Mouse (Mus musculus): ENCODE data around the gene Icosl.
"Not testable (repeated sequence)": the region's sequence is repeated elsewhere in the genome, so short reads cannot be mapped to it uniquely, and the experiment has no call there.

Icosl gene

GRCm38 (mm10) chr10:78115153-78115552, 46.1 kb downstream of the Icosl start:
- DNase-seq (ENCODE audit: low spot score in 2 of 2), result no peak

- no peak for DNase-seq (ENCODE audit: low spot score in 2 of 2)
These were observed 50.3 kb downstream of the Icosl start for GRCm38 (mm10) chr10:78119422-78119821.

DNA sequence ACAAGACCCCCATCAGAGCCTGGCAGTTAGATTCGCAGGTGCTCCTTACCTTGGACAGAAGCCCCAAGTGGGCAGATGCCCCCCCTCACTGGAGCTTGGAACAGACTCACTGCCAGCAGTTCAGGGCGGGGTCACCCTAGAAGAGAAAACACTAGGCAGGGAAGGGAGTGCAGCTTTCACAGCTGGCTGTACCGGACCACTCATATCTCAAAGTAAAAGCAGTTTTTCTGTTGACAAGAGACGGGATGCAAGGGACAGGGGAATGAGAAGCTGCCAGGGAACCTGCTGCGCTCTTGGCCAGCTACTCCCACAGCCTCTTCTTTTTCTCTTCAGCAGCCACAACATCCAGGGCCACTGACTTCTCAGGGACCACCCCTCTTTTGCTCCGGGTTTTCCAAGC, 55.0 kb downstream of the Icosl start:
- DNase-seq (ENCODE audit: low spot score in 2 of 2), result not testable (repeated sequence)

DNA sequence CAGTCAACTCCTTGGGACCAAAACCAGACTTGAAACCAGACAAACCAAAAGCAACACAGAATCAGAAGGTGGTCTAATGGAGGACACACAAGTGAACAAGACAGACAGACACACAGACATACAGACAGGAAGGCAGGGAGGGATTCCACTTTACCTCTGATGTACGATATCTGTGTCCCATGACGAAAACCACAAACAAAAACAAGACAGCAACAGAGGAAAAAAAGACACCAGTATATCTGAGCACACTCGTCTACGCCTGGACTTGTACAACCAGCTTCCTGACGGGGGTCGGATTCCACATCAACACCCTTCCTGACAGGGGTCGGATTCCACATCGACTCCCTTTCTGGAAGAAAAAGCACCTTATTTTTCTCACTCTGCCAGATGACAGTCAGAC, 56.0 kb downstream of the Icosl start:
- DNase-seq (ENCODE audit: low spot score in 2 of 2), result not testable (repeated sequence)

- no peak for DNase-seq (ENCODE audit: low spot score in 2 of 2)
These were observed 57.2 kb downstream of the Icosl start for GRCm38 (mm10) chr10:78126311-78126710.

DNA sequence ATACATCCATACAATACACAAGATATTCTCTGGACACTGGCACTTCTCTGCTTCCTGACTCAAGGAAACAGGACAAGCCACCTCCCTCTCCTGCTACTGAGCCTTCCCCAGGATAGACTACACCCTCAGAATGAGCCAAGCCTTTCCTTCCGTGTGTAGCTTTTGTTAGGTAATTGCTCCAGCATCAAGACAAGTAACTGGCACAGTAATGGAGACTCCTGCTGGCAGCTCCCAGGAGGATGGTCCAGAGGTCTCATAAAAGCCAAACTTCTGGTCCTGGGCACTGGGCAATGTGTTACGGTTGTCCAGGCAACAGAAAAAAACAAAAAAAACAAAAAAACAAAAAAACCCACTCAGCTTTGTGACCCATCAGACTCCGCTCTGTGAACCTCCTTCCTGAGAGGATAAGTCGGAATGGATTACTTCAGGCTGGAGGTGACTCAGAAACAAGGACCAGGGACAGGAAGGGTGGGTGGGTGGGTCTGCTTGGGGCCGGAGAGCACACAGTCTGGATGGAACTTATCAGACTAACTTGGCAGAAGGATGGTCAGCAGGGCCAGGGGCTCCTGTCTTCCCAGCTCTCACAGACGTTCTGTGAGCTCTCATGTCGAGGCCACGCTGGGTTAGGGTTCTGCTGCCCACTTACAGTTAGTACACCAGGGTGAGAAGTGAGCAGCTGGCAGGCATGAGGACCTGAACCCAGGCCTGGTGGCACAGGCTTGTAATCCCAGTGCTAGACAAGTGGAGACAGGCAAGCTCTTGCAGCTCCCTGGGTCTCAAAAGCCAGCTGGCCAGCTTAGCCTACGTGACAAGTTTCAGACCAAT, 58.2 kb downstream of the Icosl start:
- DNase-seq (ENCODE audit: low spot score in 2 of 2), result no peak

- DNase-seq (ENCODE audit: low spot score in 2 of 2), result no peak
These were observed 58.8 kb downstream of the Icosl start for GRCm38 (mm10) chr10:78127931-78128330.

DNA sequence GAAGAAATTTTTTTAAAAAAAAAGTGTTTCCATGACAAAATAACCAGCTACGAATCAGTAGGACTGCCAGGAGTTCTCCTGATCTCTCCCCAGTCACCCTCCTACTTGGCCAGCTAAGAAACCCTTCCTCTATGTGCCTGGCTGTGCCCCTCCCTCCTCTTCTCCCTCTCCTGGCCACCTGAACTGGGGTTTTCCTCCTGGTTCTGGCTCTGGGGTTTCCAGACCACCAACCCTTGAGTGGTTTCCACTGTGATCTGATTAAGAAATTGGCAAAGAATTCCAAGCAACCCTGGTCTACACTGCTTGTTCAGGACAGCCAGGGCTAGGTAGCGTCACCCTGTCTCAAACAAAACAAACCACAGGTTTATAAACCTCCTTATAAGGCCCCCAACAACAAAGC, 59.5 kb downstream of the Icosl start:
- DNase-seq (ENCODE audit: low spot score in 2 of 2), result no peak

- no peak for DNase-seq (ENCODE audit: low spot score in 2 of 2)
These were observed 60.3 kb downstream of the Icosl start for GRCm38 (mm10) chr10:78129423-78129822.

- DNase-seq (ENCODE audit: low spot score in 2 of 2), result no peak
These were observed 60.9 kb downstream of the Icosl start for GRCm38 (mm10) chr10:78129998-78130397.
